Mouse (Mus musculus) stomach, postnatal 0 days (tissue): ENCODE measurements around the gene Arsk. TPM values are rescaled to one million over a fixed set of nuclear protein-coding genes. Genes with fewer than 3 reads are reported as not detected.

Experiments
- ATAC-seq: fragments of 200-750 bp; cut with Nextera tagmentation; 2 replicates; pipeline ENCODE4 v1.8.0; 2017; ENCODE audit not compliant: low FRiP score, low TSS enrichment
- DNase-seq: peaks from one replicate; pipeline ENCODE4 v3.0.0-alpha.2; 2016; ENCODE audit warnings: low spot score
- H3K27ac ChIP-seq: fragments of 300-500 bp; sonication (generic); replicated peaks from 2 replicates; pipeline ENCODE4 v1.5.1; 2014; ENCODE audit warnings: mild to moderate bottlenecking, control low read depth
- H3K27me3 ChIP-seq: fragments of 300-500 bp; sonication (generic); 2 replicates; pipeline ENCODE4 v1.6.1; 2014; ENCODE audit warnings: low read length; ENCODE audit not compliant: control insufficient read depth, insufficient read depth
- H3K36me3 ChIP-seq: fragments of 300-500 bp; sonication (generic); 2 replicates; pipeline ENCODE4 v1.6.1; 2014; ENCODE audit warnings: low read length, mixed read lengths; ENCODE audit not compliant: control insufficient read depth, insufficient read depth
- H3K4me1 ChIP-seq: fragments of 300-500 bp; sonication (generic); replicated peaks from 2 replicates; pipeline ENCODE4 v1.6.1; 2014; ENCODE audit warnings: antibody characterized with exemption; ENCODE audit not compliant: control insufficient read depth, insufficient read depth
- H3K4me2 ChIP-seq: fragments of 300-500 bp; sonication (generic); replicated peaks from 2 replicates; pipeline ENCODE4 v1.6.1; 2014; ENCODE audit warnings: low read depth, mild to moderate bottlenecking, control low read depth, moderate library complexity
- H3K4me3 ChIP-seq: fragments of 300-500 bp; sonication (generic); 2 replicates; pipeline ENCODE4 v1.5.1; 2014; ENCODE audit warnings: low read depth, low read length, control low read depth
- H3K9ac ChIP-seq: fragments of 300-500 bp; sonication (generic); 2 replicates; pipeline ENCODE4 v1.6.1; 2014; ENCODE audit warnings: mild to moderate bottlenecking, low read length, control low read depth, mixed read lengths
- H3K9me3 ChIP-seq: fragments of 300-500 bp; sonication (generic); 2 replicates; pipeline ENCODE4 v1.6.1; 2016; ENCODE audit warnings: low read length; ENCODE audit not compliant: control insufficient read depth
- CTCF ChIP-seq: IDR thresholded peaks from 2 replicates; pipeline ENCODE4 v1.5.1; 2016; ENCODE audit warnings: antibody characterized with exemption, low read depth, mild to moderate bottlenecking, moderate library complexity
- EP300 ChIP-seq: optimal IDR thresholded peaks from 2 replicates; pipeline ENCODE3; 2016; ENCODE audit warnings: antibody characterized with exemption
- WGBS: fragments of 180-500 bp; shearing (Covaris S2); extraction: QIAGEN DNeasy Blood & Tissue Kit; methylation state at CpG from one replicate; pipeline ENCODE4 v1.1.7; 2014; 5-methylcytosine and 5-hydroxymethylcytosine counted together
- polyA plus RNA-seq: library from polyadenylated mRNA; unstranded; fragments of >200 nt; fragmentation: Nextera tagmentation; extraction: Ambion mirVana; gene quantifications from 2 replicates; pipeline ENCODE4 v1.2.1, GENCODE M21; 2015

Arsk gene
- polyA plus RNA-seq, 1 experiment from 2014 or later = 4.0 TPM

GRCm38 (mm10) chr13:76055391-76056232 lies 42.8 kb downstream of the Arsk start:
- DNase-seq (peak; percentile 30), ATAC-seq (peak; percentile 32; the same call in 1 of the 2 replicates)
- TF ChIP-seq CTCF (no peak), EP300 (no peak)

GRCm38 (mm10) chr13:76044971-76045370 lies 53.5 kb downstream of the Arsk start:
- no peaks in the 10 kb centered on the region for H3K4me1 ChIP-seq
- DNase-seq (no peak), ATAC-seq (no peak)
- no peaks in the 10 kb centered on the region for H3K36me3 ChIP-seq
- no peak overlapping the region for H3K9ac ChIP-seq
- no peaks in the 10 kb centered on the region for H3K9me3 ChIP-seq
- no peak overlapping the region for H3K27ac ChIP-seq
- no peak overlapping the region for H3K4me2 ChIP-seq
- TF ChIP-seq EP300 (no peak), CTCF (no peak)
- no peak overlapping the region for H3K4me3 ChIP-seq
- no peaks in the 10 kb centered on the region for H3K27me3 ChIP-seq

More at GRCm38 (mm10) chr13:76055391-76056232, 42.8 kb downstream of the Arsk start:
- WGBS = 1% methylated on average over 59 of the region's 59 CpGs
- H3K4me2 ChIP-seq = peak overlapping the region; percentile 88
- H3K4me3 ChIP-seq = peak overlapping the region; percentile 49
- H3K27me3 ChIP-seq = 0 out of 2 replicates have a peak, but pooled peaks cover 8% of the 10 kb centered on the region
- peaks cover 8% of the 10 kb centered on the region; the same call in 1 of the 2 replicates for H3K4me1 ChIP-seq
- H3K27ac ChIP-seq = no peak overlapping the region
- peak overlapping the region; percentile 19; the same call in 1 of the 2 replicates for H3K9ac ChIP-seq
- no peaks in the 10 kb centered on the region for H3K36me3 ChIP-seq
- H3K9me3 ChIP-seq = no peaks in the 10 kb centered on the region

GRCm38 (mm10) chr13:76042455-76042854 lies 56.0 kb downstream of the Arsk start:
- DNase-seq (no peak), ATAC-seq (no peak)
- no peak overlapping the region for H3K4me2 ChIP-seq
- H3K9me3 ChIP-seq = no peaks in the 10 kb centered on the region
- no peaks in the 10 kb centered on the region for H3K27me3 ChIP-seq
- no peaks in the 10 kb centered on the region for H3K4me1 ChIP-seq
- H3K27ac ChIP-seq = no peak overlapping the region
- TF ChIP-seq CTCF (no peak), EP300 (no peak)
- H3K4me3 ChIP-seq = no peak overlapping the region
- no peaks in the 10 kb centered on the region for H3K36me3 ChIP-seq
- H3K9ac ChIP-seq = no peak overlapping the region
- WGBS = 55% methylated on average over 1 of the region's 1 CpGs

GRCm38 (mm10) chr13:76024588-76024987 lies 73.9 kb downstream of the Arsk start:
- ATAC-seq (no peak), DNase-seq (no peak)
- H3K27me3 ChIP-seq = no peaks in the 10 kb centered on the region
- H3K4me3 ChIP-seq = no peak overlapping the region
- H3K27ac ChIP-seq = no peak overlapping the region
- H3K9me3 ChIP-seq = no peaks in the 10 kb centered on the region
- no peaks in the 10 kb centered on the region for H3K4me1 ChIP-seq
- H3K36me3 ChIP-seq = no peaks in the 10 kb centered on the region
- TF ChIP-seq EP300 = no peak
- TF ChIP-seq CTCF = no peak
- 54% methylated on average over 3 of the region's 3 CpGs for WGBS
- H3K9ac ChIP-seq = no peak overlapping the region
- H3K4me2 ChIP-seq = no peak overlapping the region

GRCm38 (mm10) chr13:76021782-76022181 lies 76.7 kb downstream of the Arsk start:
- TF ChIP-seq CTCF (peak; percentile 61), EP300 (no peak)
- H3K4me2 ChIP-seq = no peak overlapping the region
- ATAC-seq (no peak), DNase-seq (no peak)
- WGBS = 88% methylated on average over 2 of the region's 2 CpGs
- H3K27me3 ChIP-seq = no peaks in the 10 kb centered on the region
- no peak overlapping the region for H3K4me3 ChIP-seq
- H3K9ac ChIP-seq = no peak overlapping the region
- no peaks in the 10 kb centered on the region for H3K9me3 ChIP-seq
- H3K36me3 ChIP-seq = no peaks in the 10 kb centered on the region
- no peaks in the 10 kb centered on the region for H3K4me1 ChIP-seq
- no peak overlapping the region for H3K27ac ChIP-seq

GRCm38 (mm10) chr13:76018844-76019400 lies 79.5 kb downstream of the Arsk start:
- no peaks in the 10 kb centered on the region for H3K4me1 ChIP-seq
- peak; percentile 24 for ATAC-seq
- no peak for DNase-seq
- 43% methylated on average over 5 of the region's 5 CpGs for WGBS
- no peaks in the 10 kb centered on the region for H3K36me3 ChIP-seq
- H3K4me2 ChIP-seq = peak overlapping the region; percentile 54
- H3K9me3 ChIP-seq = no peaks in the 10 kb centered on the region
- H3K27ac ChIP-seq = no peak overlapping the region; the same call in 1 of the 2 replicates
- no peaks in the 10 kb centered on the region for H3K27me3 ChIP-seq
- peak overlapping the region; percentile 66 for H3K4me3 ChIP-seq
- H3K9ac ChIP-seq = no peak overlapping the region
- TF ChIP-seq CTCF (no peak), EP300 (no peak)
